Mouse (Mus musculus) midbrain, embryonic 11.5 days (tissue): Measurements from ENCODE around the gene Acbd4. TPM values are rescaled to one million over a fixed set of nuclear protein-coding genes. Genes with fewer than 3 reads are reported as not detected.
A peak's percentile ranks its signal among the peaks of the same experiment; 100 is the strongest.

ENCODE experiments used
- ATAC-seq: fragments of 200-750 bp; cut with Nextera tagmentation; 2 replicates; pipeline ENCODE4 v1.8.0; 2017; ENCODE audit warnings: moderate TSS enrichment, moderate library complexity; ENCODE audit not compliant: low FRiP score
- DNase-seq: peaks from one replicate; pipeline ENCODE4 v3.0.0; 2015; ENCODE audit warnings: low spot score; ENCODE audit errors: missing footprints
- H3K27ac ChIP-seq: fragments of 300-500 bp; sonication (generic); 2 replicates; pipeline ENCODE4 v1.5.1; 2014; ENCODE audit warnings: low read depth, low read length
- H3K27me3 ChIP-seq: fragments of 300-500 bp; sonication (generic); 2 replicates; pipeline ENCODE4 v1.6.1; 2014; ENCODE audit warnings: mild to moderate bottlenecking, low read length, moderate library complexity, mixed read lengths; ENCODE audit not compliant: control insufficient read depth, insufficient read depth
- H3K36me3 ChIP-seq: fragments of 300-500 bp; sonication (generic); 2 replicates; pipeline ENCODE4 v1.6.1; 2014; ENCODE audit warnings: mild to moderate bottlenecking, low read length, moderate library complexity, mixed read lengths; ENCODE audit not compliant: control insufficient read depth, insufficient read depth
- H3K4me1 ChIP-seq: fragments of 300-500 bp; sonication (generic); 2 replicates; pipeline ENCODE4 v1.6.1; 2014; ENCODE audit warnings: low read length; ENCODE audit not compliant: control insufficient read depth, insufficient read depth
- H3K4me2 ChIP-seq: fragments of 300-500 bp; sonication (generic); 2 replicates; pipeline ENCODE4 v1.6.1; 2014; ENCODE audit warnings: mild to moderate bottlenecking, moderate library complexity
- H3K4me3 ChIP-seq: fragments of 300-500 bp; sonication (generic); 2 replicates; pipeline ENCODE4 v1.5.1; 2014; ENCODE audit warnings: low read depth, low read length
- H3K9ac ChIP-seq: fragments of 300-500 bp; sonication (generic); 2 replicates; pipeline ENCODE4 v1.6.1; 2014; ENCODE audit warnings: low read length
- H3K9me3 ChIP-seq: fragments of 300-500 bp; sonication (generic); 2 replicates; pipeline ENCODE4 v1.6.1; 2016; ENCODE audit warnings: low read length; ENCODE audit not compliant: control insufficient read depth
- WGBS: fragments of 180-500 bp; shearing (Covaris S2); extraction: QIAGEN DNeasy Blood & Tissue Kit; methylation state at CpG from one replicate; pipeline ENCODE4 v1.1.7; 2014; 5-methylcytosine and 5-hydroxymethylcytosine counted together
- polyA plus RNA-seq: library from polyadenylated mRNA; unstranded; fragments of >200 nt; fragmentation: Nextera tagmentation; extraction: Ambion mirVana; gene quantifications from 2 replicates; pipeline ENCODE4 v1.2.1, GENCODE M21; 2014

Acbd4 gene
- polyA plus RNA-seq, 1 experiment from 2014 or later, result 10.5 TPM

DNA sequence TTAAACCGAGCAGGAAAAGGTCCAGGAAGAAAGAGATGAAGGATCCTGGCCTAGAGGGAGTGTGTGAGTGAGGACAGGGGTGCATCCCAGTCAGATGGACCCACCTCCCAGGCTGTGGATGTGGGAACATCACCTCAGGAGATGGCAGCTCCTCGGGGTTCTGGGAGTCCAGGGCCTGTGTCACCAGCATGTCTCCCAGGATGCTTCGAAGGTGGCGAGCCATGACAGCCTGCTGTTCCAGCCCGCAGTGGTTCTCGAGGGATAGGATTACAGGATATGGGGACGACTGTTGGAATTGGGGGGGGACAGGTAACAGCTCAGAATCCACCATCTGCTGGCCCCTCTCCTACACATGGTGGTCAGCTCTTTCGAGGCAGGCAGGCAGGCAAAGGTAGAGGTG, 24.9 kb upstream of the Acbd4 start:
- Histone ChIP-seq H3K27ac (no peak overlapping the region), H3K9me3 (no peaks in the 10 kb centered on the region), H3K27me3 (peaks cover 16% of the 10 kb centered on the region), H3K9ac (no peak overlapping the region), H3K4me1 (peaks cover 14% of the 10 kb centered on the region; the same call in 1 of the 2 replicates), H3K36me3 (no peaks in the 10 kb centered on the region), H3K4me2 (no peak overlapping the region), H3K4me3 (no peak overlapping the region)
- 86% methylated on average over 8 of the region's 8 CpGs for WGBS
- DNase-seq (no peak), ATAC-seq (no peak)

DNA sequence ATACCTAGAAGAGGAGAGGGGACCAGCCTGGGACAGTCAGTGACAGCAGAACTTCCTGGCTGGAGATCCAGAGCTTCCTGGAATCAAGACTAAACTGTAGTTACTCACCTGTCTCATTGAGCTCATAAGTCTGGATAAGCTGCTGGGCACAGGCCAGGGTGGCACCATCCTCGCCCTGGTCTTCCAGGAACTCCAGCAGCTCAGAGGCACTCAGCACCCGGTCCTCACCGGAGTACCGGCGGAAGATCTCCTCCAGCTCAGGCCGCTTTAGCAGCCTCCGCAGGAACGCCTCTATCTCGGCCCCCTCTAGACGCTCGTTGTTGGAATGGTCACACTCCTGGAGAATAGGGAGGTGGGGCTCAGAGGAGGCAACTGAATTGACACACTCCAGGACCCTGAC, 23.4 kb upstream of the Acbd4 start:
- WGBS, result 85% methylated on average over 11 of the region's 11 CpGs
- Histone ChIP-seq H3K36me3 (no peaks in the 10 kb centered on the region), H3K9ac (no peak overlapping the region), H3K9me3 (no peaks in the 10 kb centered on the region), H3K27me3 (peaks cover 17% of the 10 kb centered on the region), H3K4me1 (peaks cover 14% of the 10 kb centered on the region; the same call in 1 of the 2 replicates), H3K4me3 (no peak overlapping the region), H3K27ac (no peak overlapping the region), H3K4me2 (no peak overlapping the region)
- ATAC-seq (no peak), DNase-seq (no peak)

DNA sequence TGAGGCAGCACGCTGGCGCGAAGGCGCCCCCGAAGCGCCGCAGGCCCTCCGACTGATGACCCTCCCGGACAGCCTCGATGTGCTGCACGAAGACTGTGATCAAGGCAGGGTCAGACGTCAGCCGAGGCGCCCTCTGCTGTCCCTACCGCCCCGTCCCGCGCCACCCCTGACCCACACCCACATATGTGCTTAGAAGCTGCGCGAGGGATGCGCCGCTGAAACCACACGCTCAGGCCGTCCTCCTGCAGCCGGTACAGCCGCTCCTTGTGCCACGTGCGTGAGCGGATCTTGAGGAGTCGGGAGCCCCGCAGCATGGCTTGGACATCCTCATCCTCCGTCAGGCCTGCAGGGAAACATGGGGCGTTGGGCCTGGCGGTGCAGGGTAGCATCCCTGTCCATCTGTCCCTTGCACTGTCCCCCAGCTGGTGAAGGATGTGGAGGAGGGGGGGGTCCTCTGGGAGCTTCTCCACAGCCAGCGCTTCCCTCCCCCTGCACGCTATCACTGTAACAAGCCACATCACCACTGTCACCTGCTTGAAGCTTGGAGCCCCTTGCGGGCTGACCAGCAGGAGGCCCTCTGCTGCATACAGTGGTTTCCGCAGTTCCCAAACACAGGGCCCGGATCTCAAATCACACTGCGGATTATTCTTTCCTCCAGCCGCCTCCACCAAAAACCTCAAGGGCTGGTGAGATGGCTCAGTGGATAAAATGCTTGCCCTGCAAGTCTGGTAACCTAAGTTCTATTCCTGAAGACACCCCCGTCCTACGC, 21.0 kb upstream of the Acbd4 start:
- Histone ChIP-seq H3K4me2 (peak overlapping the region; percentile 48), H3K36me3 (no peaks in the 10 kb centered on the region), H3K9ac (peak overlapping the region; percentile 48), H3K9me3 (no peaks in the 10 kb centered on the region), H3K4me1 (peaks cover 10% of the 10 kb centered on the region; the same call in 1 of the 2 replicates), H3K27ac (no peak overlapping the region), H3K4me3 (peak overlapping the region; percentile 14), H3K27me3 (peaks cover 17% of the 10 kb centered on the region)
- DNase-seq, result peak; percentile 93
- ATAC-seq, result peak; percentile 50; the same call in 1 of the 2 replicates
- WGBS, result 1% methylated on average over 43 of the region's 43 CpGs

DNA sequence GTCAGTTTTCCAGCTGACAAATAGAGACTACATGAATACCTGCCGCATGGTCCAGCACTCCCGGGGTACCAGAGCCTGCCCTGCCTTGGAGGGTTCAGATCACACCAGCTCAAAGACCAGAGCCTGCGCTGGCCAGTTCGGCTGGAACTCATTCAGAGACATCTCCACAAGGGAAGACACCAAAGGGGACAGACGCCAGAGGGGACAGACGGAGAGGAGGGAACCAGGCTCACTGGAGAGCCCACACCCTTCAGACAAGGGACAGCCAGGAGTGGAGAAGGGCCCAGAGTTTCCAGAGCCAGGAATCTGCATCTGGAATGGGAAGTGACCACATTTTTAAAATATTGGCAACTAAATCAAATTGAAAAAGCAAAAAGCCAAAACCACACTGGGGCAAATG, 19.9 kb upstream of the Acbd4 start:
- H3K4me1 ChIP-seq, result peaks cover 10% of the 10 kb centered on the region; the same call in 1 of the 2 replicates
- H3K9me3 ChIP-seq, result no peaks in the 10 kb centered on the region
- no peak for DNase-seq
- ATAC-seq, result no peak
- H3K27me3 ChIP-seq, result peaks cover 17% of the 10 kb centered on the region
- WGBS, result 53% methylated on average over 6 of the region's 6 CpGs
- no peak overlapping the region for H3K4me2 ChIP-seq
- no peak overlapping the region for H3K9ac ChIP-seq
- H3K27ac ChIP-seq, result no peak overlapping the region
- H3K4me3 ChIP-seq, result no peak overlapping the region
- no peaks in the 10 kb centered on the region for H3K36me3 ChIP-seq

DNA sequence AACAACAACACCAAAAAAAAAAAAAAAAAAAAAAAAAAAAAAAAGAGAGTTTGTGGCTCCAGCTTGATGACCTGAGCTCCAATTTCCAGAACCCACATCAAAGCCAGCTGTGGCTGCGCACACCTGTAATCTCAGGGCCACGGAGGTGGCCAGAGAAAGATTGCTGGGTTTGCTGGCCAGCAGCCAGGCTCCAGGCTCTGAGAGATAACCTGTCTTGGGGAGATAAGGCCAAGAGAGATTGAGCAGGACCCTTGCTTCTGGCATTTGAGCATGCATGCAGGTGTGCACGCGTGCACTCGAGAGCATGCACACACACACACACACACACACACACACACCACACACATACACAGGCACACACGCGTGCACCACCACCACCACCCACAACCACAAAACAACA, 8.2 kb upstream of the Acbd4 start:
- DNase-seq (no peak), ATAC-seq (no peak)
- H3K27me3 ChIP-seq, result no peaks in the 10 kb centered on the region
- no peak overlapping the region for H3K4me3 ChIP-seq
- H3K9ac ChIP-seq, result no peak overlapping the region
- no peak overlapping the region for H3K27ac ChIP-seq
- WGBS, result 96% methylated on average over 7 of the region's 7 CpGs
- peaks cover 7% of the 10 kb centered on the region for H3K4me1 ChIP-seq
- no peak overlapping the region for H3K4me2 ChIP-seq
- no peaks in the 10 kb centered on the region for H3K9me3 ChIP-seq
- no peaks in the 10 kb centered on the region for H3K36me3 ChIP-seq

DNA sequence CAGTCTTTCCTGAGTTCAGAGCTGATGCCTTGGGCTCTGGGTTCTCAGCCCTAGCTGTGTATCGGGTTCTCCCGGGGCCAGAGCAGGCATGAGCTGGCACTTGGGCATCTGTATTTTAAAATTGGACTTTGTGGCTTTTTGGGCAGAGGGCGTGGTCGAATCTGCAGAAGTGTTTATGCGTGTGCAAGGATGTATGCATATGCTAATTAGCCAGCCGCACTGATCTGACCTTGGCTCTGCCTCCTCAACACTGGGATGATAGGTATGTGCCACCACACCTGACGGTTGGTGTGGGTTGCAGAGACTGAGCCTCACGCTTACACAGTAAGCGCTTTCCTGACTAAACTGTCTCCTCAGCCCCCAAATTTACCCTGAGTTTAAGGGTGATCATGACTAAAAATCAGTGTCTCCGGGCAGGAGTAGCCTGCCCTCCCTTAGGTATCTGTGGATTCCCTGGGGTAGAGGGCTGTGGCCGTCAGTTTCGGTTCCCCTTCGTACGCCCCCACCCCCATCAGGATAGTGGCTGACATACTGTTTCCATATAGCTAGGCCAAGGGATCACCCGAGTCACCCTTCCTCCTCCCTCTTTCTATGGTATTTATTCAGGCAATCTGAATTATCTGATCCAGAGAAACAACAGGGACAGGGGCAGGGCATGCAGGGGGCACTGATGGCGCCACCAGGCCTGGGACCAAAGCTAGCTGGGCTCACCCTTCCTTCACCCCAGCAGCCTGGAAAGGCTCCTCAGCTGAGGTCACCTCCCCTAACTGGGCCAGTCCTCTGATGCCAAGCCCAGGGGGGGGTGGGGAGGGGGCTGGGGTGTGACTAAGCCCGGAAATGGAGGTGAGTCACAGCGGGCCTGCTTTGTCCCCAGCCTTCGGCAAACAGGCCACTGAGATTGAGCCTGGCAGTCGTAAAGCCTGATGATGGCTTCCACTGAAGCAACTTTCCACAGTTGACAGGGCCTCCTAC, 7.3 kb upstream of the Acbd4 start:
- Histone ChIP-seq H3K27me3 (peaks cover 2% of the 10 kb centered on the region), H3K4me1 (peaks cover 7% of the 10 kb centered on the region), H3K4me2 (no peak overlapping the region), H3K4me3 (no peak overlapping the region), H3K9ac (no peak overlapping the region), H3K27ac (no peak overlapping the region), H3K9me3 (no peaks in the 10 kb centered on the region), H3K36me3 (no peaks in the 10 kb centered on the region)
- DNase-seq (no peak), ATAC-seq (no peak)
- WGBS, result 75% methylated on average over 20 of the region's 20 CpGs

DNA sequence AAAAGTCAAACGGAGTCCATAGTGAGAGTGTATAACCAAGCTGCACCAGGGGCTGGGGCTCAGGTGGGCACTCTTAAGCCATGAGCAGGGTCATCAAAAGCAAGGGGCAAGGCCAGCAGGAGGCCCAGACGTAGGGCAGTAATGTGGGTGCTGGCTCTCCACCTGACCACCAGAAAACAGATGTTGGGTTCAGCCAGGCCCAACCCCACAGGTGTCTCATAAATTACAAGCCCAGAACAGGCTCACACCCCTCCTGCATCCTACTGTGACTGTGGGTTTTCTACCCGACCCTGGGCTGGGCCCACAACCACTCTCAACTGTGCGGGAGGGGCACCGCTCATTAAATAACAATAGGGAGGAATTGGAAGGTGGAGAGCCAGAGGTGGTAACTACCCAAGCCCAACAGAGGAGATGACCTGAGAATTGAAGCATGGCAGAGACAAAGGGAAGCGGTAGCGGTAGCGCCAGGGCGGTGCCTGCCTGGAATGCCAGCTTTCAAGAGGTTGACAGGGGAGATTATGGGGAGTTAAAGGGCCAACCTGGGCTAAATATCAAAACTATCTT, 6.3 kb upstream of the Acbd4 start:
- peaks cover 7% of the 10 kb centered on the region for H3K4me1 ChIP-seq
- 53% methylated on average over 9 of the region's 9 CpGs for WGBS
- H3K9ac ChIP-seq, result no peak overlapping the region
- no peak for DNase-seq
- H3K36me3 ChIP-seq, result no peaks in the 10 kb centered on the region
- H3K4me2 ChIP-seq, result no peak overlapping the region
- no peaks in the 10 kb centered on the region for H3K9me3 ChIP-seq
- no peak overlapping the region for H3K27ac ChIP-seq
- no peak overlapping the region for H3K4me3 ChIP-seq
- H3K27me3 ChIP-seq, result peaks cover 11% of the 10 kb centered on the region
- no peak for ATAC-seq

DNA sequence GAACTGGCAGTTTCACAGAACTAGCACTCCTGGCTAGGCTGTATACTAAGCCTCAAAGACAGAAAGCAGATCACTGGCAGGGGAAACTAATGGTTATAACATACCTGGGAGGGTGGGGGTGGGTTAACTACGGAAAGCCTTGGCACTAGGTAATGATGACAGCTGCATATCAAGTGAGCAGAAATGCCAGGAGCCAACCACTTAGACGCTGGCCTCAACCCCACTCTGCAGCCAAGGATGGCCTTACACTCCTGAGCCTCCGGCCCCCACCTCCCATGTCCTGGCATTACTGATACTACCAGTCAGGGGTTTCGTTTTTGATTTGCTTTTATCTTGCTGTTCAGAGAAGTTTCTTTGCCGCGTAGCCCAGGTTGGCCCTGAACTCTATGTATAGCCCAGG, 5.7 kb upstream of the Acbd4 start:
- Histone ChIP-seq H3K27me3 (peaks cover 17% of the 10 kb centered on the region), H3K9ac (no peak overlapping the region), H3K27ac (no peak overlapping the region), H3K4me1 (peaks cover 7% of the 10 kb centered on the region), H3K4me3 (no peak overlapping the region), H3K36me3 (no peaks in the 10 kb centered on the region), H3K4me2 (no peak overlapping the region), H3K9me3 (no peaks in the 10 kb centered on the region)
- DNase-seq (no peak), ATAC-seq (no peak)
- WGBS, result 90% methylated on average over 6 of the region's 6 CpGs
